Mouse (Mus musculus) kidney, postnatal 10 days (tissue): ENCODE data around the gene Tm9sf4.
A peak's percentile ranks its signal among the peaks of the same experiment; 100 is the strongest.

Experiments
- DNase-seq: peaks from one replicate; pipeline ENCODE4 v3.0.0; 2021; ENCODE audit warnings: mixed read lengths

Tm9sf4 gene

GRCm38 (mm10) chr2:153217826-153218340 lies 56.8 kb downstream of the Tm9sf4 start:
- DNase-seq: no peak

GRCm38 (mm10) chr2:153218516-153218915 lies 57.4 kb downstream of the Tm9sf4 start:
- no peak for DNase-seq

- DNase-seq: no peak
Measured at GRCm38 (mm10) chr2:153221620-153222019, 60.5 kb downstream of the Tm9sf4 start.

- DNase-seq: no peak
Measured at GRCm38 (mm10) chr2:153222130-153222529, 61.0 kb downstream of the Tm9sf4 start.

GRCm38 (mm10) chr2:153222566-153222965 lies 61.5 kb downstream of the Tm9sf4 start:
- DNase-seq: no peak

GRCm38 (mm10) chr2:153224946-153225594 lies 64.0 kb downstream of the Tm9sf4 start, which contains the start of gene Tspyl3:
Tspyl3 (minus strand) TSS chr2:153225441.
- DNase-seq: peak; percentile 70

GRCm38 (mm10) chr2:153225595-153225953 lies 64.5 kb downstream of the Tm9sf4 start:
- no peak for DNase-seq

- DNase-seq: no peak
Measured at GRCm38 (mm10) chr2:153227959-153228358, 66.9 kb downstream of the Tm9sf4 start.

GRCm38 (mm10) chr2:153228523-153228922 lies 67.4 kb downstream of the Tm9sf4 start:
- no peak for DNase-seq

- no peak for DNase-seq
Measured at GRCm38 (mm10) chr2:153237193-153237592, 76.1 kb downstream of the Tm9sf4 start.

GRCm38 (mm10) chr2:153237891-153238290 lies 76.8 kb downstream of the Tm9sf4 start:
- DNase-seq: no peak

- DNase-seq: no peak
Measured at GRCm38 (mm10) chr2:153238406-153238805, 77.3 kb downstream of the Tm9sf4 start.

- no peak for DNase-seq
Measured at GRCm38 (mm10) chr2:153239021-153239859, 78.1 kb downstream of the Tm9sf4 start.

GRCm38 (mm10) chr2:153239860-153240480 lies 78.9 kb downstream of the Tm9sf4 start:
- DNase-seq: no peak

- DNase-seq: peak; percentile 42
Measured at GRCm38 (mm10) chr2:153240701-153241235, 79.7 kb downstream of the Tm9sf4 start.

- DNase-seq: peak; percentile 94
Measured at GRCm38 (mm10) chr2:153241250-153242014, 80.3 kb downstream of the Tm9sf4 start, which contains the start of the genes Plagl2 and Pofut1. Plagl2 (minus strand) TSS chr2:153241426. Pofut1 (plus strand) TSS chr2:153241533.

GRCm38 (mm10) chr2:153242156-153242555 lies 81.1 kb downstream of the Tm9sf4 start:
- DNase-seq: no peak

GRCm38 (mm10) chr2:153249751-153250150 lies 88.6 kb downstream of the Tm9sf4 start:
- no peak for DNase-seq

- DNase-seq: no peak
Measured at GRCm38 (mm10) chr2:153256604-153257003, 95.5 kb downstream of the Tm9sf4 start.

- no peak for DNase-seq
Measured at GRCm38 (mm10) chr2:153259030-153259863, 98.1 kb downstream of the Tm9sf4 start.
